Mouse (Mus musculus) stomach, embryonic 15.5 days (tissue): ENCODE data around the gene Fam186a. TPM values are rescaled to one million over a fixed set of nuclear protein-coding genes. Genes with fewer than 3 reads are reported as not detected.
"Not testable (repeated sequence)": the region's sequence is repeated elsewhere in the genome, so short reads cannot be mapped to it uniquely, and the experiment has no call there.

Source experiments
- ATAC-seq: fragments of 200-750 bp; cut with Nextera tagmentation; 2 replicates; pipeline ENCODE4 v1.8.0; 2017; ENCODE audit warnings: low read depth, moderate number of reproducible peaks, moderate TSS enrichment; ENCODE audit not compliant: insufficient read depth, low FRiP score
- H3K27ac ChIP-seq: fragments of 300-500 bp; sonication (generic); 2 replicates; pipeline ENCODE4 v1.5.1; 2015; ENCODE audit warnings: mild to moderate bottlenecking, inconsistent platforms
- H3K27me3 ChIP-seq: fragments of 300-500 bp; sonication (generic); replicated peaks from 2 replicates; pipeline ENCODE4 v1.6.1; 2015; ENCODE audit warnings: inconsistent platforms
- H3K36me3 ChIP-seq: fragments of 300-500 bp; sonication (generic); 2 replicates; pipeline ENCODE4 v1.6.1; 2015; ENCODE audit warnings: inconsistent platforms
- H3K4me1 ChIP-seq: fragments of 300-500 bp; sonication (generic); 2 replicates; pipeline ENCODE4 v1.6.1; 2015; ENCODE audit warnings: inconsistent platforms
- H3K4me2 ChIP-seq: fragments of 300-500 bp; sonication (generic); 2 replicates; pipeline ENCODE4 v1.6.1; 2015; ENCODE audit warnings: mild to moderate bottlenecking, inconsistent platforms
- H3K4me3 ChIP-seq: fragments of 300-500 bp; sonication (generic); replicated peaks from 2 replicates; pipeline ENCODE4 v1.5.1; 2015; ENCODE audit warnings: inconsistent platforms
- H3K9ac ChIP-seq: fragments of 300-500 bp; sonication (generic); 2 replicates; pipeline ENCODE4 v1.6.1; 2015; ENCODE audit warnings: inconsistent platforms
- H3K9me3 ChIP-seq: fragments of 300-500 bp; sonication (generic); 2 replicates; pipeline ENCODE4 v1.6.1; 2016; ENCODE audit warnings: inconsistent platforms
- WGBS: fragments of 180-500 bp; shearing (Covaris S2); methylation state at CpG from one replicate; pipeline ENCODE4 v1.1.7; 2015; 5-methylcytosine and 5-hydroxymethylcytosine counted together
- polyA plus RNA-seq: library from polyadenylated mRNA; unstranded; fragments of >200 nt; fragmentation: Nextera tagmentation; extraction: Ambion mirVana; gene quantifications from 2 replicates; pipeline ENCODE4 v1.2.1, GENCODE M21; 2015

Gene Fam186a
- polyA plus RNA-seq, 1 experiment from 2014 or later: not detected

DNA sequence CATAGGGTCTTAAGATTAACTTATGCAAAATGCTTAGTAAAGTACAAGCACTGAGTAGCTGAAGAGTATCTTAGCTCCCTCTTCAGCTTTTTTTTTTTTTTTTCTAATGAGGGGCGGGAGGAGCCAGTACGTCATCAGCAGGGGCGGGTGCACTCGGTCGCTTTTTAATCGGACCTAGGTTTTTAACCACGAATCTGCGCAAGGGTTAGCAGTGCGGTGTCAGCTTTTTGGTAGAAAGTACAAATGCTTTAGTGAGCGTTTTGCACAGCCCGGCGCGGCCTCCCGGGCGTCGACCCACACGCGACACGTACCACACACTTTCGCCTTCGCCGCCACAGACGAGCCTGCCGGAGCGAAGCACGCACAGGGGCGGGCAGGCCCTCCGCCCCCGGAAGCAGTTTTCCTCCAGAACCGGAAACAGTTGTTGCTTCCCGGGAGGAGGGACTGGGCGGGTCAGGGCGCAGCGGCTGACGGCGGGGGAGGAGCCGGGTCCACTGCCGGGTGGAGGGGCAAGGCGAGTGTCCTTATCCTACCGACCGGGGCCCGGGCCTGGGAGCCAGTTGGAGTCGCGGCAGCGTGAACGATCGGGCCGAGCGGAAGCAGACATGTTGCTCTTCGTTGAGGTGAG, 5.6 kb upstream of the Fam186a start:
- Histone ChIP-seq H3K4me3 (peak overlapping the region; percentile 96), H3K4me1 (no peaks in the 10 kb centered on the region), H3K27me3 (no peaks in the 10 kb centered on the region), H3K9ac (peak overlapping the region; percentile 92), H3K4me2 (peak overlapping the region; percentile 59), H3K9me3 (no peaks in the 10 kb centered on the region), H3K27ac (peak overlapping the region; percentile 99), H3K36me3 (no peaks in the 10 kb centered on the region)
- peak; percentile 97 for ATAC-seq
- WGBS: under 1% methylated on average over 48 of the region's 50 CpGs

- 74% methylated on average over 1 of the region's 1 CpGs for WGBS
- Histone ChIP-seq H3K27me3 (no peaks in the 10 kb centered on the region), H3K9me3 (no peaks in the 10 kb centered on the region), H3K36me3 (no peaks in the 10 kb centered on the region), H3K9ac (no peak overlapping the region), H3K27ac (no peak overlapping the region), H3K4me1 (no peaks in the 10 kb centered on the region), H3K4me2 (no peak overlapping the region), H3K4me3 (no peak overlapping the region)
- no peak for ATAC-seq
Observed at GRCm38 (mm10) chr15:99970606-99971005, 3.7 kb upstream of the Fam186a start.

DNA sequence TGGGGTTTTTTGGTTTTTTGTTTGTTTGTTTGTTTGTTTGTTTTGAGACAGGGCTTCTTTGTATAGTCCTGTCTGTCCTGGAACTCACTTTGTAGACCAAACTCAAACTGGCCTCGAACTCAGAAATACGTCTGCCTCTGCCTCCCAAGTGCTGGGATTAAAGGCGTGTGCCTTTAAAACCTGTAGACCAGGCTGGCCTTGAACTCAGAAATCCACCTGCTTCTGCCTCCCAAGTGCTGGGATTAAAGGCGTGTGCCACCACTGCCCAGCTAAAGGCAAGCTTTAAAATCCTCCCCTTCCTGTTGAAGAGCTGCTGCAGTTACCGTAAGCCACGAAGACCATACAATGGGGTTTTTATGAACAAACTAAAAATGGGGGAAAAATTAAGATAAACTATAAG, 2.9 kb upstream of the Fam186a start, which contains the start of gene Larp4:
Gene Larp4, plus strand, starts transcription at position 301 of the 400 bp plus-strand sequence.
- H3K4me1 ChIP-seq, H3K36me3 ChIP-seq, H3K4me2 ChIP-seq, ATAC-seq, H3K4me3 ChIP-seq, H3K27me3 ChIP-seq, H3K9me3 ChIP-seq, H3K9ac ChIP-seq, H3K27ac ChIP-seq: not testable (repeated sequence)
- 83% methylated on average over 6 of the region's 6 CpGs for WGBS

- H3K9ac ChIP-seq: no peak overlapping the region
- no peaks in the 10 kb centered on the region for H3K4me1 ChIP-seq
- no peaks in the 10 kb centered on the region for H3K36me3 ChIP-seq
- 85% methylated on average over 8 of the region's 8 CpGs for WGBS
- H3K9me3 ChIP-seq: no peaks in the 10 kb centered on the region
- no peak; the same call in 1 of the 2 replicates for ATAC-seq
- no peaks in the 10 kb centered on the region for H3K27me3 ChIP-seq
- no peak overlapping the region for H3K4me2 ChIP-seq
- H3K27ac ChIP-seq: no peak overlapping the region
- H3K4me3 ChIP-seq: no peak overlapping the region
Observed at GRCm38 (mm10) chr15:99965103-99965775, 1.6 kb downstream of the Fam186a start.

GRCm38 (mm10) chr15:99955324-99955723, 11.5 kb downstream of the Fam186a start:
- Histone ChIP-seq H3K27ac (no peak overlapping the region), H3K27me3 (no peaks in the 10 kb centered on the region), H3K4me3 (no peak overlapping the region), H3K9me3 (no peaks in the 10 kb centered on the region), H3K4me2 (no peak overlapping the region), H3K9ac (no peak overlapping the region), H3K4me1 (no peaks in the 10 kb centered on the region), H3K36me3 (no peaks in the 10 kb centered on the region)
- 63% methylated on average over 4 of the region's 4 CpGs for WGBS
- ATAC-seq: no peak

DNA sequence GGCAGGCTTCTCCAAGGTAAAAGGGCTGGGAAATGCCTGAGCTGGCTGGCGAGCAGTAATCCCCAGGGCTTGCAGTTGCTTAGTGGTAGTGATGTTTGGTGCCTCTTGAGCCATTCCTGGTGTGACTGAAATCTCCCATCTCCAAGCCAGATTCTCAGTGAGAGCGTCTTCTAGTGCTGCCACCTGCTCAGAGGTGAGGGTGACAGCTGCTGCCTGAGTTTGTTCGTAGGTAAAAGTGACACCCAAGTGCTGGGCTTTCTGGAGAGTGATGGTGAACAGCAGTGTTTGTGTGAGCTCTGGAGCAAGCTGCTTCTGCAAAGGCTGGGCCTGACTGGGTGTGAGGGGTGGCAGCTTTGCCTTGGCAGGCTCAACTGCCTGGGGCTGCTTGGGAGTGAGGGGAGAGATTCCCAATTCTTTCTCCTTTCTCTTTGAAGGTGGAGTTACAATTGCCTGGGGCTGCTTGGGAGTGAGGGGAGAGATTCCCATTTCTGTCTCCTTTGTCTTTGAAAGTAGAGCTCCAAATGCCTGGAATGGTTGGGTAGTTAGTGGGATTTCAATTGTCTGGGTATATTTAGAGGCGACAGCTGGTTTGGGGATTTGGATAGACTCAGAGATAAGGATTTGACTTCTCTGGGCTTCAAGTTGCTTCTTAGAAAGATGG, 25.8 kb downstream of the Fam186a start:
- Histone ChIP-seq H3K4me2 (no peak overlapping the region), H3K9ac (no peak overlapping the region), H3K4me1 (no peaks in the 10 kb centered on the region), H3K9me3 (no peaks in the 10 kb centered on the region), H3K27ac (no peak overlapping the region), H3K4me3 (no peak overlapping the region), H3K27me3 (no peaks in the 10 kb centered on the region), H3K36me3 (no peaks in the 10 kb centered on the region)
- no peak for ATAC-seq
- 71% methylated on average over 4 of the region's 4 CpGs for WGBS

- Histone ChIP-seq H3K9ac (no peak overlapping the region), H3K4me1 (no peaks in the 10 kb centered on the region), H3K9me3 (no peaks in the 10 kb centered on the region), H3K4me2 (no peak overlapping the region), H3K27me3 (no peaks in the 10 kb centered on the region), H3K27ac (no peak overlapping the region), H3K36me3 (no peaks in the 10 kb centered on the region), H3K4me3 (no peak overlapping the region)
- no peak for ATAC-seq
- WGBS: 55% methylated on average over 2 of the region's 2 CpGs
Observed at GRCm38 (mm10) chr15:99940426-99940825, 26.4 kb downstream of the Fam186a start.

GRCm38 (mm10) chr15:99937841-99938240, 29.0 kb downstream of the Fam186a start:
- no peak overlapping the region for H3K9ac ChIP-seq
- no peak overlapping the region for H3K4me3 ChIP-seq
- no peak overlapping the region for H3K4me2 ChIP-seq
- H3K27me3 ChIP-seq: no peaks in the 10 kb centered on the region
- H3K36me3 ChIP-seq: no peaks in the 10 kb centered on the region
- H3K9me3 ChIP-seq: no peaks in the 10 kb centered on the region
- no peak for ATAC-seq
- no peak overlapping the region for H3K27ac ChIP-seq
- H3K4me1 ChIP-seq: no peaks in the 10 kb centered on the region
- WGBS: 78% methylated on average over 8 of the region's 8 CpGs

DNA sequence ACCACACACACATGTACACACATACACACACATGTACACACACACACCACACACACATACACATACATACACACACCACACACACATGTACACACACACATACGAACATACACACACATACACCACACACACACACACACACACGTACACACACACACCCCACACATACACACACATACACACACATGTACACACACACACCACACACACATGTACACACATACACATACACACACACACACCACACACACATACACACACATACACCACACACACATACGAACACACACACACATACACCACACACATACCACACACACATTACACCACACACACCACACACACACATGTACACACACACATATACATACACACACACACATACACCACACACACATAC, 30.2 kb downstream of the Fam186a start:
- H3K27ac ChIP-seq: no peak overlapping the region
- H3K4me2 ChIP-seq: no peak overlapping the region
- ATAC-seq: no peak
- no peaks in the 10 kb centered on the region for H3K4me1 ChIP-seq
- no peaks in the 10 kb centered on the region for H3K9me3 ChIP-seq
- no peaks in the 10 kb centered on the region for H3K36me3 ChIP-seq
- no peak overlapping the region for H3K4me3 ChIP-seq
- H3K9ac ChIP-seq: no peak overlapping the region
- no peaks in the 10 kb centered on the region for H3K27me3 ChIP-seq
- WGBS: 91% methylated on average over 3 of the region's 3 CpGs

DNA sequence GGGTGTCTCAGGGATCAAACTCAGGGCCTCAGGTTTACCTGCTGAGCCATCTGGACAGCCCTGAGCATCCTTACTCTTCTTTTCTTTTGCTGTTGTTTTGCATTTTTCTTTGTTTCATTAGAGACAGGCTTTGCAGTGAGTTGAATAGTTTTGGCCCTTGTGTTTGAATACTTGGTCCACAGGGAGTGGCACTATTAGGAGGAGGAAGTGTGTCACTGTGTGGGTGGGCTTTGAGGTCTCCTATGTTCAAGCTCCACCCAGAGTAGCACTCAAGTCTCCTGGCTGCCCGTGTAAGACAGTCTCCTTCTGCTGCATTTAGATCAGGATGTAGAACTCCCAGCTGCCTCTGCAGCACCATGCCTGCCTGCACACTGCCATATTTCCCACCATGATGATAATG, 32.4 kb downstream of the Fam186a start:
- Histone ChIP-seq H3K36me3 (no peaks in the 10 kb centered on the region), H3K4me1 (no peaks in the 10 kb centered on the region), H3K4me2 (no peak overlapping the region), H3K4me3 (no peak overlapping the region), H3K27me3 (no peaks in the 10 kb centered on the region), H3K9ac (no peak overlapping the region), H3K9me3 (no peaks in the 10 kb centered on the region), H3K27ac (no peak overlapping the region)
- no peak for ATAC-seq
- 33% methylated on average over 1 of the region's 1 CpGs for WGBS

DNA sequence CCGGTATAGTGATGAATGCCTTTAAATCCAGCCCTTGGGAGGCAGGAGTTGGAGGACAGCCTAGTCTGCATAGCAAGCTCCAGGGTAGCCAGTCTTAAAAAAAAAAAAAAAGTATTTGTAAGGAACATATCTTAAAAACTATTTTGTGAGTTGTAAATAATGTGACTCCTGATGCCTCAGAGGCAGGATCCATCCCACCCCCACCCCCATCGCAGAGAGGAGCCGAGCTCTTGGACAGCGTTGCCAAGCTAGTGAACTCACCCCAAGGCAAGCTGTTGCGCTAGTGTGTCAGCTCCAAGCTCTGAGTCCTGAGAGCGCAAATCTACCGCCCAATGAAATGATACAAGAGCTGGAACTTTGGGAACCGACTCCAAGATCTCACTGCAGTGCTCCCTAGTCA, 35.6 kb downstream of the Fam186a start:
- 73% methylated on average over 8 of the region's 8 CpGs for WGBS
- Histone ChIP-seq H3K4me2 (no peak overlapping the region), H3K9me3 (no peaks in the 10 kb centered on the region), H3K27me3 (no peaks in the 10 kb centered on the region), H3K4me1 (no peaks in the 10 kb centered on the region), H3K4me3 (no peak overlapping the region), H3K27ac (no peak overlapping the region), H3K9ac (no peak overlapping the region), H3K36me3 (no peaks in the 10 kb centered on the region)
- ATAC-seq: no peak

DNA sequence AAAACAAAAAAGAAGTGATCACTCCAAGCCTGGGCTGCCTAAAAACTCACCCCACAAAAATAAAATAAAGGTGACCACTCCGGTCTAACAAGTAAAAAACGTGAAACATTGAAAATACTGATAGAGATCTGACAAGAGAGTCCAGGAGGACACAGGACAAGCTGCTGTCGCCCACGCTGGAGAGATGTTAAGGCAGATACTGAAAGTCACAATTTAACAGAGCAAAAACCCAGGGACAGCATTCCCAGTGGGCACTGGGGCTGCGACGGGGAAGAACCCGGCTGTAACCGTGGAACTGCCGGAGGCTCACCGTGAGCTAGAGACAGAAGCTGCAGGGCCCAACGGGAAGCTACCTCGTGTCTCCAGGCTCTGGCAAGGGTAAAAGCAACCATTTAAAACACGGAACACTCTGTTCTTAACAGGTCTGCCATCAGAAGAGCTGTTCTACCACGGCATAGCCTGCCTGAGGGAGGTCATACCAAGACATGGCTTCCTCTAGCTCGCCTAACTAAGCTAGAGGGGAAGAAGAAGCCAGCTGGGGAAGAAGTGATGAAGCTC, 47.2 kb downstream of the Fam186a start:
- Histone ChIP-seq H3K9ac (no peak overlapping the region), H3K36me3 (no peaks in the 10 kb centered on the region), H3K27me3 (no peaks in the 10 kb centered on the region), H3K4me3 (no peak overlapping the region), H3K27ac (no peak overlapping the region), H3K9me3 (no peaks in the 10 kb centered on the region), H3K4me2 (no peak overlapping the region), H3K4me1 (no peaks in the 10 kb centered on the region)
- WGBS: 80% methylated on average over 15 of the region's 15 CpGs
- no peak for ATAC-seq
